Mouse (Mus musculus) olfactory bulb, adult 2 months (tissue): ENCODE measurements around the gene Cir1. TPM values are rescaled to one million over a fixed set of nuclear protein-coding genes. Genes with fewer than 3 reads are reported as not detected.

ENCODE experiments used
- H3K27ac ChIP-seq: fragments of 200-500 bp; 2 replicates; pipeline ENCODE4 v1.5.1; 2012; ENCODE audit warnings: low read depth, low read length; ENCODE audit not compliant: insufficient read depth
- H3K4me1 ChIP-seq: fragments of 200-500 bp; 2 replicates; pipeline ENCODE4 v1.6.1; 2012; ENCODE audit warnings: low read length; ENCODE audit not compliant: control insufficient read depth, insufficient read depth
- H3K4me3 ChIP-seq: fragments of 200-500 bp; 2 replicates; pipeline ENCODE4 v1.5.1; 2012; ENCODE audit warnings: mild to moderate bottlenecking, low read depth, low read length, moderate library complexity; ENCODE audit not compliant: insufficient read depth
- CTCF ChIP-seq: fragments of 200-500 bp; IDR thresholded peaks from 2 replicates; pipeline ENCODE4 v1.5.1; 2012; ENCODE audit warnings: low read depth, mild to moderate bottlenecking, low read length, moderate library complexity; ENCODE audit not compliant: insufficient read depth
- POLR2A ChIP-seq: fragments of 200-500 bp; IDR thresholded peaks from 2 replicates; pipeline ENCODE4 v1.6.1; 2012; ENCODE audit warnings: mild to moderate bottlenecking, low read depth, low read length, moderate library complexity; ENCODE audit not compliant: insufficient read depth
- WGBS: fragments of 180-500 bp; shearing (Covaris S2); methylation state at CpG from one replicate; pipeline ENCODE4 v1.1.7; 2018; 5-methylcytosine and 5-hydroxymethylcytosine counted together
- polyA plus RNA-seq: library from polyadenylated mRNA; stranded (reverse); fragments of >200 nt; gene quantifications from 2 replicates; pipeline ENCODE4 v1.2.4, GENCODE M21; 2012; ENCODE audit warnings: low replicate concordance; ENCODE audit not compliant: missing spikeins, insufficient read depth, insufficient read length

The Cir1 gene
- not detected in 2 replicates for polyA plus RNA-seq

GRCm38 (mm10) chr2:73312152-73313116 is at the start of gene Cir1, which contains the start of gene Scrn3:
Gene Cir1 (minus strand): TSS chr2:73312701.
Gene Scrn3 (plus strand): TSS chr2:73312601.
- H3K27ac ChIP-seq, result peak within 1 kb of the TSS; percentile 90
- under 1% methylated on average over 64 of the region's 64 CpGs for WGBS
- no peak for TF ChIP-seq CTCF
- TF ChIP-seq POLR2A, result peak; percentile 78
- peak within 1 kb of the TSS; percentile 79 for H3K4me3 ChIP-seq
- H3K4me1 ChIP-seq, result peaks cover 3% of the 10 kb centered on the region

DNA sequence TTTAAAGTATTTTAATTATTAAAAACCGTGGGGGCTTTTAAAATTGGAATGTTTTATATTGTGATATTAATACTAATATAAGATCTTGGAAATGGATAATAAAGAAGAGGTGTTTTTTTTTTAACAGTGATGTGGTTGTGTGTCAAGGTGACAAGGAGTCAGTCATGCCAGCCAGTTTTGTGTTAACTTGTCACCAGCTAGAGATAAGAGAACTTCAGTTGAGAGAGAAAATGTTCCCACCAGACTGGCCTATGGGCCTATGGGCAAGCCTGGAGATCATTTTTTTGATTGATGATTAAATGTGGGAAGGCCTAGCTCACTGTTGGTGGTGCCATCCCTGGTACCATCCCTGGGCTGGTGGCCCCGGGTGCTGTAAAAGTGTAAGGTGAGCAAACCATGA is 48.0 kb upstream of the Cir1 start:
- 78% methylated on average over 2 of the region's 2 CpGs for WGBS
- H3K4me3 ChIP-seq, result no peak overlapping the region
- TF ChIP-seq POLR2A, result no peak
- no peak for TF ChIP-seq CTCF

DNA sequence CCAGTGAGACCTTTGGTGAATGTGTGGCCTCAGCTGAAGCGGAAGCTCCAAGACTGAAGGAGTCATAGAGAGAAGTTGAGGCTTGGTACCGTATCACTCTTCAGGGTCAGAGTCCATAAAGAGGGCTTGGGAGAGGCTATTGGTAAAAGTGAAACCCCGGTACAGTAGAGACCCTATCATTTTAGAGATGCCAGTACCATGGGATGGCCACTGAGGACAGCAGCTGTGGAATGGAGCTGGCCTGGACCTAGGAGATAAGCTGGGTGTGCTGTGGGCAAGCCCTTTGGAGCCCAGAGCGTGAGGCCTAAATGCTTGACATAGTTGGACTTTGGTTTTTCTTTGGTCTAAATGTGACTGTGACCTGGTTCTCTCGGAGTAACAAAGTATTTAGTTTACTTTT is 47.4 kb upstream of the Cir1 start:
- 97% methylated on average over 5 of the region's 5 CpGs for WGBS
- TF ChIP-seq CTCF (no peak), POLR2A (no peak)
- no peak overlapping the region for H3K4me3 ChIP-seq
- H3K27ac ChIP-seq, result no peak overlapping the region
- H3K4me1 ChIP-seq, result no peaks in the 10 kb centered on the region

More for the DNA sequence above, 48.0 kb upstream of the Cir1 start:
- no peaks in the 10 kb centered on the region for H3K4me1 ChIP-seq
- no peak overlapping the region for H3K27ac ChIP-seq

GRCm38 (mm10) chr2:73357004-73357403 is 44.5 kb upstream of the Cir1 start:
- no peak overlapping the region for H3K27ac ChIP-seq
- WGBS, result 78% methylated on average over 18 of the region's 18 CpGs
- no peak overlapping the region for H3K4me3 ChIP-seq
- TF ChIP-seq CTCF (no peak), POLR2A (no peak)
- H3K4me1 ChIP-seq, result no peaks in the 10 kb centered on the region

GRCm38 (mm10) chr2:73351927-73352374 is 39.5 kb upstream of the Cir1 start:
- WGBS, result 34% methylated on average over 7 of the region's 7 CpGs
- no peak for TF ChIP-seq CTCF
- no peak for TF ChIP-seq POLR2A
- no peak overlapping the region for H3K4me3 ChIP-seq
- H3K4me1 ChIP-seq, result no peaks in the 10 kb centered on the region
- H3K27ac ChIP-seq, result no peak overlapping the region

DNA sequence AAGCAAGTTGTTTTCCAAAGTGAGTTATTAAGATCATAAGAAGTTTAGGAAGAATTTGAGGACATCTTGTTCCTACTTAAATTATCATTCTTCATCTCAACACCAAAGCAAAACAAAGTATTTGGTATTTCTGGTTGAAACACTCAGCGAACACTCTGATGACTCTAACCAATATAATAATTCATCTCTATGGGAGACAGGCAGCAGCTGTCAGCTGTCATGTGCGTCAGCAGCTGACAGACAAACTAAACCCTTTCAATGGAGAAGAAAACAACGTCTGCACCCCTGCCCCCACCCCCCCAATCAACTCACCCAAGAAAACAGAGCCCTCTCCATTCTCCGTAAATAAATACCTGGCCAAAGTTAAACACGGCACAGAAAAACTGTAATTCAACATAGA is 39.0 kb upstream of the Cir1 start:
- Histone ChIP-seq H3K4me1 (no peaks in the 10 kb centered on the region), H3K27ac (no peak overlapping the region), H3K4me3 (no peak overlapping the region)
- TF ChIP-seq CTCF (no peak), POLR2A (no peak)
- 53% methylated on average over 5 of the region's 5 CpGs for WGBS

GRCm38 (mm10) chr2:73348221-73348620 is 35.7 kb upstream of the Cir1 start:
- Histone ChIP-seq H3K27ac (no peak overlapping the region), H3K4me1 (no peaks in the 10 kb centered on the region), H3K4me3 (no peak overlapping the region)
- 91% methylated on average over 6 of the region's 6 CpGs for WGBS
- TF ChIP-seq POLR2A, result no peak
- no peak for TF ChIP-seq CTCF

- 70% methylated on average over 9 of the region's 9 CpGs for WGBS
- Histone ChIP-seq H3K4me3 (no peak overlapping the region), H3K4me1 (no peaks in the 10 kb centered on the region), H3K27ac (no peak overlapping the region)
- TF ChIP-seq CTCF (no peak), POLR2A (no peak)
Measured at GRCm38 (mm10) chr2:73347766-73348165, 35.3 kb upstream of the Cir1 start.

DNA sequence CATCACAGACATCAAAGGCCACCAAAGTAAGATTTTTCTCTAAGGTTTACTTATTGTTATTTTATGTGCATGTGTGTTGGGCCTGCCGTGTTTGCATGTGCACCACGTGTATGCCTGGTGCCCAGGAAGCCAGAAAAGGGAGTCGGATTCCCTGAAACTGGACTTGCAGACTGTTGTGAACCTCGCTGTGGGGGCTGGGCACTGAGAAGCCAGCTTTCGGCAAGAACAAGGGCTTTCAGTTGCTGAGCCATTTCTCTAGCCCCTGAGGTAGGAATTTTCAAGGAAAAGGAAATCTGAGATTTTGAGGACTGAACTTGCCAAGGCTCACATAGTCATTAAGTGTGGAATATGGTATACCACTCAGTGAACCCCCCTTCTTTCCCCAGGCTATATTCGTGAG is 34.6 kb upstream of the Cir1 start:
- Histone ChIP-seq H3K4me3 (no peak overlapping the region), H3K27ac (no peak overlapping the region), H3K4me1 (no peaks in the 10 kb centered on the region)
- no peak for TF ChIP-seq CTCF
- TF ChIP-seq POLR2A, result no peak
- 75% methylated on average over 6 of the region's 6 CpGs for WGBS
